Comparison of ENCODE assay signal across 15 mouse cellular contexts in the genomic region with DNA sequence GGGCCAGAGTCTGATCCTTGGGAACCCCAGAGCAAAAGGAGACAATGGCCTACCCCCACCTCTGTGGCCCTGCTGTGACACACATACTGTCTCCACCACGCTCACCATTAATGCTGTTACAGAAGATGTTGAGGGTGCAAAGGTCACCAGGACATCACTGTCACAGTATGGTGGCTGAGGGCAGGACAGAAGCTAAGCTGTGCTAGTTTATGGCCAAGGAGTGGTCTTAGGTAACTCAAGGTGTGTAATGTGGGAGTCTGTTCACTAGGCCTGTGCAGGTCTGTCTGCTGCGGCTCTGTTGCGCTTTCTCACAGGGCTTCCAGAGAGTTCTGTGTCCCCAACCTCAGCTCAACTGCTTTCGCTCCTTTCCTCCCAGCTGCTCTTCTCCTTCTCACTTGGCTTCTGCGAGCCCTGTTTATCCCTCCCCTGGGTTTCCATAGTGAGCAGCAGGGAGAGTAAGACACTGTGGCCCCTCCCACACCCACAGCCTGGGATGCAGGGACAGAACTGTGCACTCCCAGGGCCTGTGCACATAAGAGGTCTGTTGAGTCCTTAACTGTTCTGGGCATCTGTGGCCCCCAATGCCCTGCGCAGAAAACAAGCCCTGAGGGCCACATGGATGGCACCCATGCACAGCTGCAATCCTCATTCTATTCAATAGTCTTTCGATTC. TPM values are rescaled to one million over a fixed set of nuclear protein-coding genes. Genes with fewer than 3 reads are reported as not detected.
A peak's percentile ranks its signal among the peaks of the same experiment; 100 is the strongest.
DNase-seq lines count a peak whose midpoint lies in the region; ATAC-seq lines count a peak whose summit lies in the region.
"Had no signal": no experiment of that assay in that cellular context is flagged by ENCODE, and none has a peak within 500 bp of the region (broad histone marks: within the 10 kb centered on the region; RNA-seq: fewer than 3 reads in every experiment).

No protein-coding gene starts in this region.

- H3K36me3 ChIP-seq in midbrain, embryonic 11.5 days (ENCODE audit: control insufficient read depth, insufficient read depth, low read length): no peaks in the 10 kb centered on the region
- no peaks in the 10 kb centered on the region for H3K36me3 ChIP-seq in midbrain, embryonic 14.5 days (ENCODE audit: control insufficient read depth, insufficient read depth, low read length)
- H3K36me3 ChIP-seq in hindbrain, embryonic 16.5 days (ENCODE audit: control insufficient read depth, insufficient read depth, low read length): no peaks in the 10 kb centered on the region
- H3K36me3 ChIP-seq in neural tube, embryonic 15.5 days: no peaks in the 10 kb centered on the region

- WGBS in midbrain, embryonic 11.5 days: 54% methylated on average over 7 of the region's 7 CpGs
- WGBS in midbrain, embryonic 14.5 days: 50% methylated on average over 7 of the region's 7 CpGs
- 64% methylated on average over 7 of the region's 7 CpGs for WGBS in hindbrain, embryonic 16.5 days
- WGBS in neural tube, embryonic 15.5 days: 56% methylated on average over 7 of the region's 7 CpGs

- no peak overlapping the region for H3K4me2 ChIP-seq in midbrain, embryonic 11.5 days
- H3K4me2 ChIP-seq in midbrain, embryonic 14.5 days (ENCODE audit: low read length): no peak overlapping the region
- no peak overlapping the region for H3K4me2 ChIP-seq in hindbrain, embryonic 16.5 days (ENCODE audit: low read length)
- H3K4me2 ChIP-seq in neural tube, embryonic 15.5 days: no peak overlapping the region
- H3K4me2 ChIP-seq: liver, embryonic 13.5 days had no signal

- H3K4me1 ChIP-seq in midbrain, embryonic 11.5 days (ENCODE audit: control insufficient read depth, insufficient read depth, low read length): peaks cover 6% of the 10 kb centered on the region; the same call in 1 of the 2 replicates
- peaks cover 6% of the 10 kb centered on the region; the same call in 1 of the 2 replicates for H3K4me1 ChIP-seq in midbrain, embryonic 14.5 days (ENCODE audit: control insufficient read depth, insufficient read depth, low read length)
- H3K4me1 ChIP-seq in hindbrain, embryonic 16.5 days (ENCODE audit: control insufficient read depth, insufficient read depth, low read depth, low read length): peaks cover 5% of the 10 kb centered on the region
- H3K4me1 ChIP-seq in neural tube, embryonic 15.5 days: peaks cover 8% of the 10 kb centered on the region
- H3K4me1 ChIP-seq: liver, embryonic 13.5 days had no signal

- peak; percentile 44 for DNase-seq in gastrocnemius, adult 18-20 months (ENCODE audit: low spot score)
- no peak for DNase-seq in gastrocnemius, postnatal 10 days
- DNase-seq in midbrain, embryonic 11.5 days (ENCODE audit: low spot score, missing footprints): peak; percentile 83
- no peak for DNase-seq in midbrain, embryonic 14.5 days
- no peak for DNase-seq in cerebellum, adult 11 months
- no peak for DNase-seq in left cerebral cortex, adult 9 months (ENCODE audit: low spot score in 2 of 2)
- DNase-seq: adrenal gland, postnatal 25 days; cerebellum, adult 9-11 months; kidney, adult 18-20 months; layer of hippocampus, adult 9-11 months; liver, embryonic 13.5 days had no signal

- H3K9me3 ChIP-seq in midbrain, embryonic 11.5 days (ENCODE audit: control insufficient read depth, low read length): no peaks in the 10 kb centered on the region
- no peaks in the 10 kb centered on the region for H3K9me3 ChIP-seq in midbrain, embryonic 14.5 days (ENCODE audit: control insufficient read depth, low read length)
- H3K9me3 ChIP-seq in hindbrain, embryonic 16.5 days (ENCODE audit: control insufficient read depth, low read length): no peaks in the 10 kb centered on the region
- H3K9me3 ChIP-seq in neural tube, embryonic 15.5 days (replicated peaks): no peaks in the 10 kb centered on the region
- H3K9me3 ChIP-seq: liver, embryonic 13.5 days; megakaryocyte, embryonic 14.5 days had no signal

- H3K4me3 ChIP-seq in midbrain, embryonic 11.5 days (ENCODE audit: low read depth, low read length): no peak overlapping the region
- H3K4me3 ChIP-seq in midbrain, embryonic 14.5 days (replicated peaks; ENCODE audit: low read depth, low read length): no peak overlapping the region
- no peak overlapping the region for H3K4me3 ChIP-seq in hindbrain, embryonic 16.5 days (ENCODE audit: low read length)
- no peak overlapping the region for H3K4me3 ChIP-seq in neural tube, embryonic 15.5 days (replicated peaks)
- H3K4me3 ChIP-seq: erythroblast, embryonic 14.5 days; liver, embryonic 13.5 days; megakaryocyte, embryonic 14.5 days had no signal

- no peak overlapping the region for H3K9ac ChIP-seq in midbrain, embryonic 11.5 days (ENCODE audit: low read length)
- H3K9ac ChIP-seq in midbrain, embryonic 14.5 days (replicated peaks; ENCODE audit: low read length): no peak overlapping the region
- H3K9ac ChIP-seq in hindbrain, embryonic 16.5 days (ENCODE audit: low read depth, low read length): no peak overlapping the region
- H3K9ac ChIP-seq in neural tube, embryonic 15.5 days (replicated peaks): no peak overlapping the region
- H3K9ac ChIP-seq: liver, embryonic 13.5 days had no signal

- H3K27ac ChIP-seq in midbrain, embryonic 11.5 days (ENCODE audit: low read depth, low read length): no peak overlapping the region
- no peak overlapping the region for H3K27ac ChIP-seq in midbrain, embryonic 14.5 days (replicated peaks; ENCODE audit: low read depth, low read length)
- no peak overlapping the region for H3K27ac ChIP-seq in hindbrain, embryonic 16.5 days (ENCODE audit: low read depth, low read length)
- no peak overlapping the region for H3K27ac ChIP-seq in neural tube, embryonic 15.5 days (replicated peaks)
- H3K27ac ChIP-seq: liver, embryonic 13.5 days had no signal

- H3K27me3 ChIP-seq in midbrain, embryonic 11.5 days (ENCODE audit: control insufficient read depth, insufficient read depth, low read length): no peaks in the 10 kb centered on the region
- H3K27me3 ChIP-seq in midbrain, embryonic 14.5 days (ENCODE audit: control insufficient read depth, insufficient read depth, low read length): no peaks in the 10 kb centered on the region
- no peaks in the 10 kb centered on the region for H3K27me3 ChIP-seq in hindbrain, embryonic 16.5 days (replicated peaks; ENCODE audit: control insufficient read depth, insufficient read depth, low read length)
- no peaks in the 10 kb centered on the region for H3K27me3 ChIP-seq in neural tube, embryonic 15.5 days (replicated peaks)
- H3K27me3 ChIP-seq: liver, embryonic 13.5 days had no signal

- 0 out of 2 replicates have a peak, but pooled peaks have one; percentile 33 for ATAC-seq in midbrain, embryonic 11.5 days (ENCODE audit: low FRiP score)
- ATAC-seq in midbrain, embryonic 14.5 days (ENCODE audit: low FRiP score, low TSS enrichment): no peak
- peak; percentile 74; the same call in 1 of the 2 replicates for ATAC-seq in hindbrain, embryonic 16.5 days
- ATAC-seq in neural tube, embryonic 15.5 days (ENCODE audit: low FRiP score): peak; percentile 73; the same call in 1 of the 2 replicates

RNA-seq across cellular contexts. Expression of gene Dirc2, which starts 30.9 kb away (rescaled TPM):
- total RNA-seq in gastrocnemius, adult 18-20 months (2021): 10 to 100 TPM; 61.7 to 65.1 TPM
- 10 to 100 TPM; 29.2 to 35.4 TPM for total RNA-seq in gastrocnemius, postnatal 10 days (2021)
- polyA plus RNA-seq in midbrain, embryonic 11.5 days (2014; fragmentation: Nextera tagmentation; extraction: Ambion mirVana): 17.5 and 19.3 TPM in 2 replicates
- polyA plus RNA-seq in midbrain, embryonic 14.5 days (2014; fragmentation: Nextera tagmentation; extraction: Ambion mirVana): 40.5 and 44.5 TPM in 2 replicates
- 31.9 and 34.1 TPM in 2 replicates for polyA plus RNA-seq in hindbrain, embryonic 16.5 days (2015; fragmentation: Nextera tagmentation; extraction: Ambion mirVana)
- polyA plus RNA-seq in neural tube, embryonic 15.5 days (2015; fragmentation: Nextera tagmentation; extraction: Ambion mirVana): 26.8 and 29.9 TPM in 2 replicates

RNA-seq across cellular contexts. Expression of gene Hspbap1, which starts 31.9 kb away (rescaled TPM):
- 1 to 10 TPM; 3.5 to 4.3 TPM for total RNA-seq in gastrocnemius, adult 18-20 months (2021)
- total RNA-seq in gastrocnemius, postnatal 10 days (2021): 1 to 10 TPM; 2.6 to 3.7 TPM
- 21.5 and 22.7 TPM in 2 replicates for polyA plus RNA-seq in midbrain, embryonic 11.5 days (2014; fragmentation: Nextera tagmentation; extraction: Ambion mirVana)
- polyA plus RNA-seq in midbrain, embryonic 14.5 days (2014; fragmentation: Nextera tagmentation; extraction: Ambion mirVana): 13.4 and 18.1 TPM in 2 replicates
- 12.7 and 13.9 TPM in 2 replicates for polyA plus RNA-seq in hindbrain, embryonic 16.5 days (2015; fragmentation: Nextera tagmentation; extraction: Ambion mirVana)
- 12.1 and 12.7 TPM in 2 replicates for polyA plus RNA-seq in neural tube, embryonic 15.5 days (2015; fragmentation: Nextera tagmentation; extraction: Ambion mirVana)

Comparison
In these comparisons a context has a peak if more than half of its experiments do, and no peak if none do; other contexts are left out.
1. DNase-seq: peak in gastrocnemius, adult 18-20 months (single experiment) and midbrain, embryonic 11.5 days (single experiment); none in gastrocnemius, postnatal 10 days (single experiment), midbrain, embryonic 14.5 days (single experiment), cerebellum, adult 11 months (single experiment) and left cerebral cortex, adult 9 months (0 of 2).